Mouse (Mus musculus) stomach, embryonic 15.5 days (tissue): ENCODE results near the gene Mlf1. TPM values are rescaled to one million over a fixed set of nuclear protein-coding genes. Genes with fewer than 3 reads are reported as not detected.

Experiments
- polyA plus RNA-seq: library from polyadenylated mRNA; unstranded; fragments of >200 nt; fragmentation: Nextera tagmentation; extraction: Ambion mirVana; gene quantifications from 2 replicates; pipeline ENCODE4 v1.2.1, GENCODE M21; 2015

Mlf1 gene
- polyA plus RNA-seq, 1 experiment from 2014 or later: 11.2 TPM

Other genes starting within 250 kb of the Mlf1 start
- not detected in 2 replicates for gene Gm17402, start 1.1 kb downstream of the Mlf1 start, polyA plus RNA-seq
- gene Gfm1, start 56.0 kb downstream of the Mlf1 start, polyA plus RNA-seq: 40.3 and 45.0 TPM in 2 replicates
- 97.4 and 104 TPM in 2 replicates for gene Lxn, start 89.8 kb downstream of the Mlf1 start, polyA plus RNA-seq
- gene Rarres1, start 141.4 kb downstream of the Mlf1 start, polyA plus RNA-seq: 1.7 and 2.4 TPM in 2 replicates
- gene Mfsd1, start 208.6 kb downstream of the Mlf1 start, polyA plus RNA-seq: 46.6 and 47.7 TPM in 2 replicates